Mouse (Mus musculus) c-Kit-positive CD71-positive TER-119-negative erythroid progenitor cells, embryonic 14.5 days (primary cell): ENCODE data around the gene Gm45140.
A peak's percentile ranks its signal among the peaks of the same experiment; 100 is the strongest.

ENCODE experiments used
- DNase-seq: peaks from one replicate; pipeline ENCODE4 v3.0.0-alpha.2; 2013; ENCODE audit warnings: low read depth

Gm45140 gene

GRCm38 (mm10) chr6:87835695-87836094, at the start of gene Gm45140:
Gene Gm45140, minus strand, starts transcription at chr6:87835795.
- DNase-seq = no peak

- DNase-seq = no peak
Observed at GRCm38 (mm10) chr6:87882816-87883215, 47.2 kb upstream of the Gm45140 start.

GRCm38 (mm10) chr6:87882221-87882620, 46.6 kb upstream of the Gm45140 start:
- DNase-seq = no peak

GRCm38 (mm10) chr6:87879628-87880027, 44.0 kb upstream of the Gm45140 start:
- DNase-seq = no peak

- DNase-seq = no peak
Observed at GRCm38 (mm10) chr6:87879010-87879409, 43.4 kb upstream of the Gm45140 start.

GRCm38 (mm10) chr6:87876068-87876643, 40.6 kb upstream of the Gm45140 start:
- DNase-seq = no peak

GRCm38 (mm10) chr6:87875562-87875961, 40.0 kb upstream of the Gm45140 start:
- no peak for DNase-seq

GRCm38 (mm10) chr6:87875083-87875482, 39.5 kb upstream of the Gm45140 start:
- DNase-seq = no peak

GRCm38 (mm10) chr6:87873963-87874362, 38.4 kb upstream of the Gm45140 start:
- DNase-seq = no peak

GRCm38 (mm10) chr6:87873104-87873503, 37.5 kb upstream of the Gm45140 start:
- no peak for DNase-seq

GRCm38 (mm10) chr6:87871240-87871639, 35.6 kb upstream of the Gm45140 start:
- no peak for DNase-seq

- DNase-seq = no peak
Observed at GRCm38 (mm10) chr6:87870440-87870839, 34.8 kb upstream of the Gm45140 start.

- no peak for DNase-seq
Observed at GRCm38 (mm10) chr6:87868871-87869506, 33.4 kb upstream of the Gm45140 start.

GRCm38 (mm10) chr6:87867256-87867655, 31.7 kb upstream of the Gm45140 start:
- peak; percentile 60 for DNase-seq

GRCm38 (mm10) chr6:87866211-87866610, 30.6 kb upstream of the Gm45140 start:
- DNase-seq = no peak

- DNase-seq = no peak
Observed at GRCm38 (mm10) chr6:87857071-87857470, 21.5 kb upstream of the Gm45140 start.

GRCm38 (mm10) chr6:87853446-87853845, 17.9 kb upstream of the Gm45140 start:
- no peak for DNase-seq

- DNase-seq = no peak
Observed at GRCm38 (mm10) chr6:87851871-87852270, 16.3 kb upstream of the Gm45140 start.

GRCm38 (mm10) chr6:87850900-87851614, 15.5 kb upstream of the Gm45140 start, which contains the start of gene Cnbp:
Gene Cnbp, minus strand, starts transcription at chr6:87851106.
- DNase-seq = peak; percentile 93

GRCm38 (mm10) chr6:87850155-87850899, 14.7 kb upstream of the Gm45140 start:
- DNase-seq = no peak

GRCm38 (mm10) chr6:87849780-87850154, 14.2 kb upstream of the Gm45140 start:
- no peak for DNase-seq

- DNase-seq = no peak
Observed at GRCm38 (mm10) chr6:87846813-87847212, 11.2 kb upstream of the Gm45140 start.
